Mouse (Mus musculus) hindbrain, embryonic 16.5 days (tissue): ENCODE data around the gene Cript. TPM values are rescaled to one million over a fixed set of nuclear protein-coding genes. Genes with fewer than 3 reads are reported as not detected.

Experiments
- ATAC-seq: fragments of 200-750 bp; cut with Nextera tagmentation; 2 replicates; pipeline ENCODE4 v1.8.0; 2017; ENCODE audit warnings: moderate TSS enrichment, moderate library complexity
- H3K27ac ChIP-seq: fragments of 300-500 bp; sonication (generic); 2 replicates; pipeline ENCODE4 v1.5.1; 2014; ENCODE audit warnings: low read depth, mild to moderate bottlenecking, control low read depth, low read length, moderate library complexity
- H3K27me3 ChIP-seq: fragments of 300-500 bp; sonication (generic); replicated peaks from 2 replicates; pipeline ENCODE4 v1.6.1; 2014; ENCODE audit warnings: low read length; ENCODE audit not compliant: control insufficient read depth, insufficient read depth
- H3K36me3 ChIP-seq: fragments of 300-500 bp; sonication (generic); 2 replicates; pipeline ENCODE4 v1.6.1; 2014; ENCODE audit warnings: mild to moderate bottlenecking, low read length, moderate library complexity, mixed read lengths; ENCODE audit not compliant: control insufficient read depth, insufficient read depth
- H3K4me1 ChIP-seq: fragments of 300-500 bp; sonication (generic); 2 replicates; pipeline ENCODE4 v1.6.1; 2014; ENCODE audit warnings: low read depth, low read length; ENCODE audit not compliant: control insufficient read depth, insufficient read depth
- H3K4me2 ChIP-seq: fragments of 300-500 bp; sonication (generic); 2 replicates; pipeline ENCODE4 v1.6.1; 2014; ENCODE audit warnings: mild to moderate bottlenecking, low read length, control low read depth, moderate library complexity
- H3K4me3 ChIP-seq: fragments of 300-500 bp; sonication (generic); 2 replicates; pipeline ENCODE4 v1.5.1; 2014; ENCODE audit warnings: mild to moderate bottlenecking, low read length, control low read depth, moderate library complexity
- H3K9ac ChIP-seq: fragments of 300-500 bp; sonication (generic); 2 replicates; pipeline ENCODE4 v1.6.1; 2014; ENCODE audit warnings: low read depth, mild to moderate bottlenecking, control low read depth, low read length, moderate library complexity
- H3K9me3 ChIP-seq: fragments of 300-500 bp; sonication (generic); 2 replicates; pipeline ENCODE4 v1.6.1; 2014; ENCODE audit warnings: mild to moderate bottlenecking, low read length, moderate library complexity; ENCODE audit not compliant: control insufficient read depth
- WGBS: fragments of 180-500 bp; shearing (Covaris S2); extraction: QIAGEN DNeasy Blood & Tissue Kit; methylation state at CpG from one replicate; pipeline ENCODE4 v1.1.7; 2014; 5-methylcytosine and 5-hydroxymethylcytosine counted together
- polyA plus RNA-seq: library from polyadenylated mRNA; unstranded; fragments of >200 nt; fragmentation: Nextera tagmentation; extraction: Ambion mirVana; gene quantifications from 2 replicates; pipeline ENCODE4 v1.2.1, GENCODE M21; 2015

Cript gene
- 182 and 203 TPM in 2 replicates for polyA plus RNA-seq

- H3K4me3 ChIP-seq = peak within 1 kb of the TSS; percentile 79
- H3K27me3 ChIP-seq = no peaks in the 10 kb centered on the region
- ATAC-seq = peak; percentile 100
- H3K27ac ChIP-seq = peak within 1 kb of the TSS; percentile 23; the same call in 1 of the 2 replicates
- peaks cover 16% of the 10 kb centered on the region for H3K4me1 ChIP-seq
- H3K9ac ChIP-seq = peak within 1 kb of the TSS; percentile 74
- no peaks in the 10 kb centered on the region; the same call in 1 of the 2 replicates for H3K36me3 ChIP-seq
- under 1% methylated on average over 43 of the region's 43 CpGs for WGBS
- no peaks in the 10 kb centered on the region for H3K9me3 ChIP-seq
- peak within 1 kb of the TSS; percentile 91 for H3K4me2 ChIP-seq
Observed at GRCm38 (mm10) chr17:87025269-87025949, at the start of gene Cript, which contains the start of gene Pigf. Cript (plus strand) TSS chr17:87025550. Pigf (minus strand) TSS chr17:87025406.

GRCm38 (mm10) chr17:86976387-86976786 is 49.0 kb upstream of the Cript start:
- Histone ChIP-seq H3K9ac (no peak overlapping the region), H3K36me3 (0 out of 2 replicates have a peak, but pooled peaks cover 2% of the 10 kb centered on the region), H3K27ac (no peak overlapping the region), H3K4me2 (no peak overlapping the region), H3K4me1 (no peaks in the 10 kb centered on the region), H3K9me3 (no peaks in the 10 kb centered on the region), H3K4me3 (no peak overlapping the region), H3K27me3 (no peaks in the 10 kb centered on the region)
- 83% methylated on average over 10 of the region's 10 CpGs for WGBS
- ATAC-seq = no peak

- H3K9me3 ChIP-seq = no peaks in the 10 kb centered on the region
- 89% methylated on average over 6 of the region's 6 CpGs for WGBS
- 0 out of 2 replicates have a peak, but pooled peaks cover 2% of the 10 kb centered on the region for H3K36me3 ChIP-seq
- no peak overlapping the region for H3K4me3 ChIP-seq
- H3K9ac ChIP-seq = no peak overlapping the region
- H3K27ac ChIP-seq = no peak overlapping the region
- no peaks in the 10 kb centered on the region for H3K4me1 ChIP-seq
- no peak overlapping the region for H3K4me2 ChIP-seq
- no peaks in the 10 kb centered on the region for H3K27me3 ChIP-seq
- ATAC-seq = no peak
Observed at GRCm38 (mm10) chr17:86978496-86978895, 46.9 kb upstream of the Cript start.

DNA sequence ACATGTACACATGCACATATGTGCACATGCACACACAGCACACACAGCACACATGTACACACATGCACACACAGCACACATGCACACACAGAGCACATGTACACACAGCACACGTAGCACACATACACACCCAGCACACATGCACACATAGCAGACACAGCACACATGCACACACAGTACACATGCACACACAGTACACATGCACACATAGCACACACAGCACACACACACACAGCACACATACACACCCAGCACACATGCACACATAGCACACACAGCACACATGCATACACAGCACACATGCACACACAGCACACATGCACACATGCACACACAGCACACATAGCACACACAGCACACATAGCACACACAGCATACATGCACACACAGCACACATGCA is 44.1 kb upstream of the Cript start:
- no peaks in the 10 kb centered on the region for H3K27me3 ChIP-seq
- no peak overlapping the region for H3K9ac ChIP-seq
- no peak for ATAC-seq
- no peak overlapping the region for H3K4me3 ChIP-seq
- H3K36me3 ChIP-seq = 0 out of 2 replicates have a peak, but pooled peaks cover 2% of the 10 kb centered on the region
- 100% methylated on average over 1 of the region's 1 CpGs for WGBS
- H3K4me2 ChIP-seq = no peak overlapping the region
- no peaks in the 10 kb centered on the region for H3K9me3 ChIP-seq
- peaks cover under 1% of the 10 kb centered on the region; the same call in 1 of the 2 replicates for H3K4me1 ChIP-seq
- no peak overlapping the region for H3K27ac ChIP-seq

DNA sequence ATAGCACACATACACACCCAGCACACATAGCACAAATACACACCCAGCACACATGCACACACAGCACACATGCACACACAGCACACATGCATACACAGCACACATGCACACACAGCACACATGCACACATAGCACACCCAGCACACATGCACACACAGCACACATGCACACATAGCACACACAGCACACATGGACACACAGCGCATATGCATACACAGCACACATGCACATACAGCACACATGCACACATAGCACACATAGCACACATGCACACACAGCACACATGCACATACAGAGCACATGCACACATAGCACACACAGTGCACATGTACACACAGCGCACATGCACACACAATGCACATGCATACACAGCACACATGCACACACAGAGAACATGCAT is 43.6 kb upstream of the Cript start:
- H3K4me1 ChIP-seq = peaks cover 5% of the 10 kb centered on the region
- no peak overlapping the region for H3K4me2 ChIP-seq
- H3K9ac ChIP-seq = no peak overlapping the region
- H3K27me3 ChIP-seq = no peaks in the 10 kb centered on the region
- H3K9me3 ChIP-seq = no peaks in the 10 kb centered on the region
- no peak overlapping the region for H3K27ac ChIP-seq
- no peak overlapping the region for H3K4me3 ChIP-seq
- ATAC-seq = no peak
- WGBS = 100% methylated on average over 2 of the region's 2 CpGs
- 0 out of 2 replicates have a peak, but pooled peaks cover 2% of the 10 kb centered on the region for H3K36me3 ChIP-seq

DNA sequence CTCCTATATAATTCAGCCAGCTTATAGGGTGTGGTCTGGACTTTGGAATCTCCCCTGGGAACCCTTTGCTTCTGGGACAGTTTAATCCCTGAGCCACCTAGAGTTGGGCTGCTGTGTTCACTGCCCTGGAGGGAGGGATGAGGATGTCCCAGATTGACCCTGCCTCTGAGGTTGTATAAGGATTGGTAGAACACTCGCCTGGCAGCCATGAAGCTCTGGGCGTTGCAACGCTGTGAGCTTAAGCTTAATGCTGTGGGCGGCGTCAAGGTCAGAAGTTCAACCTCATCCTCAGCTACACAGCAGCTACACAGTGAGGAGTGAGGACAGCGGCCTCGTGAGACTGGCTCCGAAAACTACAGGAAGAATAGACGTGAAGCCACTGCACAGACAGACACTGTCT is 42.9 kb upstream of the Cript start:
- H3K9ac ChIP-seq = no peak overlapping the region
- peaks cover 11% of the 10 kb centered on the region for H3K4me1 ChIP-seq
- no peak overlapping the region for H3K4me3 ChIP-seq
- H3K36me3 ChIP-seq = 0 out of 2 replicates have a peak, but pooled peaks cover 2% of the 10 kb centered on the region
- WGBS = 69% methylated on average over 9 of the region's 9 CpGs
- no peak for ATAC-seq
- no peak overlapping the region for H3K4me2 ChIP-seq
- H3K9me3 ChIP-seq = no peaks in the 10 kb centered on the region
- no peaks in the 10 kb centered on the region for H3K27me3 ChIP-seq
- H3K27ac ChIP-seq = no peak overlapping the region

GRCm38 (mm10) chr17:86986449-86987138 is 38.8 kb upstream of the Cript start:
- no peaks in the 10 kb centered on the region for H3K36me3 ChIP-seq
- no peaks in the 10 kb centered on the region for H3K9me3 ChIP-seq
- 37% methylated on average over 17 of the region's 17 CpGs for WGBS
- H3K9ac ChIP-seq = no peak overlapping the region
- H3K4me3 ChIP-seq = no peak overlapping the region
- ATAC-seq = peak; percentile 16; the same call in 1 of the 2 replicates
- 0 out of 2 replicates have a peak overlapping the region, but pooled peaks have one; percentile 18 for H3K27ac ChIP-seq
- H3K27me3 ChIP-seq = no peaks in the 10 kb centered on the region
- no peak overlapping the region for H3K4me2 ChIP-seq
- peaks cover 11% of the 10 kb centered on the region for H3K4me1 ChIP-seq

GRCm38 (mm10) chr17:86988161-86988560 is 37.2 kb upstream of the Cript start:
- 79% methylated on average over 5 of the region's 5 CpGs for WGBS
- ATAC-seq = no peak

DNA sequence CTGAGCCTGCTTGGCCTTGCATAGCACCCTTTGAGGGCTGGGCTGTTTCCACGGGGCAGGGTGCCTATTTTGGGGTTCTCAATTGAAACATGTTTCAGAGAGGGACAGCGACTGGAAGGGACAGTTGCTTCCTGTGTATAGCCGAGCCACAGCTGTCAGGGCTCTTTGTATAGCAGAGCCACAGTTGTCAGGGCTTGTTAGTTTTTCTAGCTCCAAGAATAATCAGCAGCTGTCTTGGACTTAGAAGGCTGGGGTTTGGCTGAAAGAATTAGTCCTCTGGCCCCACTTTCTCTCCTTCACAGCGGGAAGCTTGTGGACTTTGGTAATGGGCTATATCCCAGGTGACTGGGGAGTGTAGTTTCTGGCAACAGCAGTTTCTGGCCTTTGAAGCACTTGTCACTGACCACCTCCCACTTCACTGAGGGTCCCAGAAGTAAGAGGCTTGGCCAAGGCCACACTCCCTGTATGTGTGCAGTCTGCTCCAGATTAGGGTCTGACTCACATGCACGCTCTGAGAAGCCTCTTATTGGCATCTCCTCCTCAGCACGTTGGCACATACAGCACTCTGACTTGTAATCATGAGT is 36.7 kb upstream of the Cript start:
- Histone ChIP-seq H3K27ac (no peak overlapping the region), H3K9me3 (no peaks in the 10 kb centered on the region), H3K4me2 (no peak overlapping the region), H3K9ac (no peak overlapping the region), H3K4me3 (no peak overlapping the region), H3K27me3 (no peaks in the 10 kb centered on the region), H3K36me3 (no peaks in the 10 kb centered on the region), H3K4me1 (peaks cover 11% of the 10 kb centered on the region)
- 45% methylated on average over 6 of the region's 6 CpGs for WGBS
- peak; percentile 68 for ATAC-seq

More at GRCm38 (mm10) chr17:86988161-86988560, 37.2 kb upstream of the Cript start:
- Histone ChIP-seq H3K4me2 (no peak overlapping the region), H3K4me1 (peaks cover 11% of the 10 kb centered on the region), H3K9ac (no peak overlapping the region), H3K4me3 (no peak overlapping the region), H3K9me3 (no peaks in the 10 kb centered on the region), H3K27ac (no peak overlapping the region), H3K27me3 (no peaks in the 10 kb centered on the region), H3K36me3 (no peaks in the 10 kb centered on the region)
